Mouse (Mus musculus) adrenal gland, postnatal 4 days (tissue): ENCODE measurements around the gene Sec14l4. TPM values are rescaled to one million over a fixed set of nuclear protein-coding genes. Genes with fewer than 3 reads are reported as not detected.

Source experiments
- DNase-seq, 2 experiments: peaks; one replicate each; pipeline ENCODE4 v3.0.0; 2021 to 2022; ENCODE audit warnings: low spot score in 2 of 2, mixed read lengths in 2 of 2
- total RNA-seq, 2 experiments: library from RNA; stranded (reverse); gene quantifications; 2 replicates each; pipeline ENCODE4 v1.2.3; 2021

Sec14l4 gene
- total RNA-seq, 2 experiments from 2014 or later = 2.4 to 5.0 TPM

DNA sequence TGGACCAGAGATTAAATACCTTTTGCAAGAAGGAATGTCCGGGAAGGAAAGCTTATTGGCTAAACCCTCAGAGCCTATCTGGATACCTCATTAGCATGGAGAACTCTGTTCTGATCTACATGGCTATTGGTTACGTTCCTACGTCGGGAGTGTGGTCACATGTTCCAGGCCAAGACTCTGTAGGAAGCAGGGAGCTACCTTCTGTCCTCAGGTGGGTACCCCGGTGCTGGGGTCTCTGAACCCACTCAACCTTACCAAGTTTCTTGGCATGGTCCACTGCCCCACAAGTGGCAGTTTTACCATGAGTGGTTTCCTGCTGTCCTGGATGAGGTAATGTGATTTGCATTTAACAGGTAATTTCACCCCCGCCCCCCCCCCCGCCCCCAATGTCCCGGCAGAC lies 4.2 kb upstream of the Sec14l4 start:
- no peak for DNase-seq

- DNase-seq = no peak
Observed at GRCm38 (mm10) chr11:4027561-4028334, 3.5 kb upstream of the Sec14l4 start.

- no peak for DNase-seq
Observed at GRCm38 (mm10) chr11:4029343-4029742, 1.9 kb upstream of the Sec14l4 start.

- no peak for DNase-seq
Observed at GRCm38 (mm10) chr11:4031961-4032360, 699 bp downstream of the Sec14l4 start.

DNA sequence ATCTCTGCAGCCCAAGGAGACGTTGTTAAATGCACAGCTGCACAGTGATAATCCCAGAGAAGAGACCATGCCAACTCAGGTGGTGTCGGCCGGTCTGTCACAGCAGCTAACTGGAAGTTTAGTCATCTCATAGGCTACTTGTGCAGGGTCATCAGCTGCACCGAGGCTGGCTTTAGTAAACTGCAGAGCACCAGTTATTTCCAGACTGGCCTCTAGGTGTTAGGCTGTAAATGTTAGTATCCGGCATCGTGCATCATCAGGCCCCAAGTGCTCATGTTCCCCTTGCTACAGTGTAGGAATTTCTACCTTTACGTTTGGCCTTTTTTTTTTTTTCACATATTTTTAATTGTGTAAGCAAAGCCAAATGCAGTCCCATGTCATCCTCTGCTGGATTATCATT lies 2.2 kb downstream of the Sec14l4 start:
- DNase-seq = no peak

- no peak for DNase-seq
Observed at GRCm38 (mm10) chr11:4034169-4034568, 2.9 kb downstream of the Sec14l4 start.

- DNase-seq = no peak
Observed at GRCm38 (mm10) chr11:4035116-4035892, 4.0 kb downstream of the Sec14l4 start.

GRCm38 (mm10) chr11:4035916-4036315 lies 4.7 kb downstream of the Sec14l4 start:
- no peak for DNase-seq

DNA sequence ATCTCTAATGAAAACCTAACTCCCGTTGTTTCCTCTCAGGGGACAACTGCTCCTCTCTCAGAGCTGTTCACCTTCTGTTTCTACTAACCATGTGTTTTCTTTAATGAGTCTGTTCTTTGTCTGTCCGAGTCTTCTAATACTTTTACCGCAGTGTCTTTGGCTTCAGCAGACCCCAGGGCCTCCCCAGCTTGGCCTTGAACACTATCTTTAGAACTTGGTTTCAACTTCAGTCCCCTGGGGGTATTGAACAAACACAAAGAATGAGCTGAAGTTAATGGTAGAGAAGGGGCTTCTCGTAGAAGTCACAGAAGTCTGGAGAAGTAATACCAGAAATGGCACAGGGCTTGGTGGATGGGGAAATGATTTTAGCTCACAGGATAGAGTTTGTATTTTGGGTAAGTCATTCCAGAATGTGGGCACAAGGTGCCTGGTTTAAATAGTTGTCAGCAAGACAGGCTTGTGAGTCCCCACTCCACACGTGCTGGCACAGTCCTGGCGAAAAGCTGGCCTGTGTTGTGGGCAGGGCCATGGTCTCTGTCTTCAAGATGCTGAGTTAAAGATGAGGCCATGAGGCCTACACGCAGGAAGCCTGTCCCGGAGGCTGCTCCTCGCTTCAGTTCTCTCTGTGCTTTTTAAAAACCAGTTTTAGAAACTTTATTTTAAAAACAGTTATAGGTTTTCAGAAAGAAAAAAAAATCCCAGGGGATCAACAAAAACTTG lies 5.3 kb downstream of the Sec14l4 start:
- no peak for DNase-seq

GRCm38 (mm10) chr11:4039951-4040350 lies 8.7 kb downstream of the Sec14l4 start:
- no peak for DNase-seq

- DNase-seq = no peak
Observed at GRCm38 (mm10) chr11:4041123-4041625, 9.9 kb downstream of the Sec14l4 start.

DNA sequence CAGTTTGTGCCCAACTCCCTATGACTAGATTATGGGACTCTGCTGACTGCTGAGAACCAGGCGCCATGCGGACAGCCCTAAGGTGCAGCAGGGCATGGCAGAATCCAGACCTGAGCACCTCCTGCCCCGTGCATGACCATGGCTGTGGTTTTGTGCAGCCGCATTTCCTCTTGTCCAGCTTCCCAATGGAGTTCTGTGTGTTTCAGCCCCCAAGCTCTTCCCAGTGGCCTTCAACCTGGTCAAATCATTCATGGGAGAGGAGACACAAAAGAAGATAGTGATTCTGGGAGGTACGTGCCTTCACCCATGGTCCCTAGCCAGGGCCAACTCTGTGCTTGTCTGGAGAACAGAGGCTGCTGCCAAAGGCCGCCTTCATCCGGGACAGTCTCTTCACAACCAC lies 11.8 kb downstream of the Sec14l4 start:
- DNase-seq = no peak

DNA sequence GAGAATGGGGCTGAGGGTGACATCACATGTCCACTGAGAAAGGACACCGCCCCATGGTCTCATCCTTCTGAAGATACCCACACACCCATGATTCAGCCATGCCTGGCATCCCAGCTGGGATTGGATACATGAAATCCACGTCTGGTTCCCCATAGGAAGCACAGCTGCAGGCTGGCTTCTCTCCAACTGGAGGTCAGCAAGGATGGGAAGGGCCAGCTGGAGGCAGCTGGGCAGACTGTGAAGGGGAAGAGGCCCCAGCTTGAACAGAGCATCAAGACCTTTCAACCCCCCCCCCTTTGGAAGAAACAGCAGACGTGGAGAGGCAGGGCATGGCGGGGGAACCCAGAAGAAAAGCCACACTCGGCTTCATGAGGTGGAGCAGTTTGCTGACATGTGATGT lies 15.3 kb downstream of the Sec14l4 start:
- no peak for DNase-seq

DNA sequence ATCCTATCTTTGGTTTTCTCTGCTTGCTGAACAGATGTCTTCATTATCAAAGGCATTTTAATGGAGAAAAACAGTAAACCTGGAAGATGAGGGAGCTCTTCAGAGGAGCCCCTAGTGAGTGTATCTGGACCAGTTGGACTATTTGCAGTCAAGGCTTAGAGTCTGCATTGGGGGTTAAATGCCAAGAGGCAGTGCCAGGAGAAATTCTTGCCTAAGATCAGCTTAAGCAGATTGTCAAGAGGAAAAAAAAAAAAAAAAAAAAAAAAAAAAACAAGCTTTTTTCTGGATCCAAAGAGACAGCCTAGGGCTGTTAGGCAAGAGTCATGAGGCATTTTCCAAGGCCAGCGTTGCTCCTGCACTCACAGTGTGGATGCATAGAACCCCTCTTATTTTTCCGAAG lies 16.5 kb downstream of the Sec14l4 start:
- no peak for DNase-seq

DNA sequence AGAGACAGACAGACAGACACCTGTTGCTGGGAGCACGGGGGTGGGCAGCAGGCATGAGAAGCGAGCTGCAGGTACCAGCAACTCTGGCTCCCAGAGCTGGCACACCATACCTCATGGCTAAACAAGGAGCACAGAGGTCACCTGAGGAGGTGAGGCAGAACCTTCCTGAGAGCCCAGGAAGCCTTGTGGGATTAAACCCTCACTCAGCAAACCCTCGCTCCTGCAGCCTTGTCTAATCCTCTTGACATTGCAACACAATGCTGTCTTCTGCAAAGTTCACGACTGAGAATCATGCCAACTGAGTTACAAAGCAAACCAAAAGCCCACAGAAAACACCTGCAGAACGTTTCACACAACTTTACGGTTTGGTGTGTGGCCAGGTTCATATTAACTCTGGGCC lies 17.2 kb downstream of the Sec14l4 start:
- DNase-seq = no peak

GRCm38 (mm10) chr11:4053586-4053985 lies 22.3 kb downstream of the Sec14l4 start:
- DNase-seq = peak; percentile 48 to 57

GRCm38 (mm10) chr11:4060866-4061575 lies 29.8 kb downstream of the Sec14l4 start:
- no peak for DNase-seq

- DNase-seq = no peak
Observed at GRCm38 (mm10) chr11:4062523-4062922, 31.3 kb downstream of the Sec14l4 start.

DNA sequence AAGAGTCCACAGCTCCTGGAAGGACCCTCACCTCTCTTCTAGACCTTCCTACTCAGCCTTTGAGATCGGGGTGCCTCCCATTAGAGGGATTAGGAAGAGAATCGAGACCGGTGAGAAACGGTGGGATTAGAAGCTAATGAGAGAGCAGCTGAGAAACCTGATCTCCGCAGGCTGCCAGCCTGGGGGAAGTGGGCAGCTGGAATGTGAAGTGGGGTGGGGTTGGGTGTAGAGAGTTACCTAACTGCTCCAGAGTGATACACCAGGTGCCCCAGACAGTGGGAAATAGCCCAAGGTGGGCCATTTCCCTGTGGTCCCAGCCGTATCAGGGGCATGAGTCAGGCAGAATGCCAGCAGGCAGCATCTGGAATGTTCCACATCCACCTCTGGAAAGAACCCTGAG lies 31.7 kb downstream of the Sec14l4 start:
- no peak for DNase-seq

- no peak for DNase-seq
Observed at GRCm38 (mm10) chr11:4064627-4065122, 33.4 kb downstream of the Sec14l4 start, which contains the start of gene Sec14l3. Gene Sec14l3 (plus strand): TSS chr11:4064841.

- DNase-seq = no peak
Observed at GRCm38 (mm10) chr11:4069664-4070063, 38.4 kb downstream of the Sec14l4 start.
